Mouse (Mus musculus) bone marrow, adult 2 months (tissue): ENCODE measurements at regions not wholly inside any gene's neighbourhood (a gene's known extent, or its start where the extent isn't known, plus 50 kb on each side); places are given as distances from the start of the nearest gene placed in this dataset.

Experiments used
- CTCF ChIP-seq: fragments of 200-500 bp; IDR thresholded peaks from 2 replicates; pipeline ENCODE4 v1.5.1; 2011; ENCODE audit warnings: low read length, control low read depth; ENCODE audit not compliant: control insufficient read depth, insufficient read depth
- POLR2A ChIP-seq: fragments of 200-500 bp; IDR thresholded peaks from 2 replicates; pipeline ENCODE4 v1.6.1; 2011; ENCODE audit warnings: low read depth, mild to moderate bottlenecking, control low read depth, low read length, borderline replicate concordance; ENCODE audit not compliant: control insufficient read depth

DNA sequence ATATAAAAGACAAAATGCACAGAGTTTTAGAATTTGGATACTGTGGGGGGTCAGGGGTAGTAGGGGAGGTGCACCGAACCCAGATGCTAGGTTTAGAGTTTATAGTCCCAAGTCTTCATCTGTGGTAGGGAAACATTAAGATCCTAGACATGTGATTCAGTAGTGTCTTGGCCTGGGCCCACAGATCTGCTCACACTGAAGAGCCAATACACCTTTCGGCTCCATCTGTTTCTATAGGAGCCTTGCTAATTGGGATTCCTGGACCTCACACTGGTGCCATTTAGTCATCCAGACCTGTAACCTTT, 63.7 kb upstream of the Elk3 start:
- TF ChIP-seq CTCF (no peak), POLR2A (no peak)
